Mouse (Mus musculus): Measurements from ENCODE around the gene Amotl2. TPM values are rescaled to one million over a fixed set of nuclear protein-coding genes. Genes with fewer than 3 reads are reported as not detected.
A peak's percentile ranks its signal among the peaks of the same experiment; 100 is the strongest.

Amotl2 gene
- polyA plus RNA-seq, 1 experiment from 2014 or later: 46.9 TPM

DNA sequence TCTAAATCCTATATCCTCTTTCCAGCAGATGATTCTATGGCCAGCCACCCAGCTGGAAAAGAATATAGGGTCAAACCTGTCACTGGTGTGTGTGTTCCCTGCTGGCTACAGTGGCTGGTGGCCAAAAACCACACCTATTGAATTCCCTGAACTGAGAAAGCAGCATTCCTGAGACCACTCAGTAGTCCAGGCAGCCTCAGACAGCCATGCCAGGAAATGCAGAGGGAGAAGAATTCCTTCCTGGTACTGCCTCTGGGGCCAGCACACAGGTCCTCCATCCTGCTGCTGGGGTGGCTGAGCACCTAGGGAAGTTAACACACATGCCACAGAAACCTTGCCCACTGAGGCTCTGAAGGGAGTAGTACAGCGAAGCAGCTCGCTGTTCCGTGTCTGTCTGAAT is 50.3 kb downstream of the Amotl2 start:
- Histone ChIP-seq H3K4me3 (no peak overlapping the region), H3K27me3 (no peaks in the 10 kb centered on the region), H3K36me3 (ENCODE audit: poor library complexity, severe bottlenecking) (no peaks in the 10 kb centered on the region), H3K9me3 (replicated peaks) (no peaks in the 10 kb centered on the region), H3K27ac (no peak overlapping the region), H3K4me1 (peaks cover 17% of the 10 kb centered on the region), H3K4me2 (no peak overlapping the region), H3K9ac (no peak overlapping the region)
- WGBS: 83% methylated on average over 3 of the region's 3 CpGs
- ATAC-seq: no peak

DNA sequence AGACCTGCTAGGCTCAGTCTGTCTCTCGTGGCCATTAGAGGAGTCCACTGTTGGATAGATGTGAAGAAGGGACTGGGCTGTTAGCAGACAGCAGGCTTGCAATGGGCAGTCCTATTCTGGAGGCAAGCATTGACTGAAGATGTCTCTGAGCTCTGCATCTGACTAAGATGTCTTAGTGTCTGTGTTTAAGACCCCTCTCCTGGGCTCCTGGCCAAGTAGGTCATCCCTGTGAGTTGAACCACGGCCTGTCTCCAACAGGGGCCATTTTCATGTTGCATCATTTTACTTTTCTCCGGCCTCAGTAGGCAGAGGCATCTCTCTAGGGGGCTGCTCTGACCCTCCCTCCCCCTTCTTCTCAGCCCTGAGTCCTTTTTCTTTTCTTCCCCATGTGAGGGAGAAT is 52.8 kb downstream of the Amotl2 start:
- Histone ChIP-seq H3K4me2 (no peak overlapping the region), H3K9ac (no peak overlapping the region), H3K4me3 (no peak overlapping the region), H3K4me1 (peaks cover 17% of the 10 kb centered on the region), H3K9me3 (replicated peaks) (no peaks in the 10 kb centered on the region), H3K36me3 (ENCODE audit: poor library complexity, severe bottlenecking) (no peaks in the 10 kb centered on the region), H3K27me3 (no peaks in the 10 kb centered on the region), H3K27ac (no peak overlapping the region)
- 66% methylated on average over 3 of the region's 3 CpGs for WGBS
- ATAC-seq: no peak

DNA sequence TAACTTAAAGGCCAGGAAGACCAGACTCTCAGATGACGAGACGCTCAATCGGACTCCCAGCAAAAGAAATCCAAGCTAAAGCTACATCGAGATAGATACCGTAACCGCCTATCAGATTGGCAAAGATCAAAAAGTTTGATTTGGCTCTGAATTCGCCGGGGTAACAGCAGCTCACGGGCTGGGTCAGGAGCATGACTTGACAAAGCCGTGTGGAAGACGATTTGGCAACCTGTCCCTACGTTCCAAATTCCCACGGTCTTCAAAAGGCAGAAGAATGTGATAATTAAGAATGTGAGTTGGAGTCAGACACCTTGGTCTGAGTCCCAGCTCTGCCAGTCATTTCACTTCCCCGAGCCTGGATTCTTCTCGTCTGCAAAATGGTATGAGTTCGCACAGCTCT is 53.7 kb downstream of the Amotl2 start:
- ATAC-seq: no peak
- no peak overlapping the region for H3K27ac ChIP-seq
- H3K4me3 ChIP-seq: no peak overlapping the region
- 64% methylated on average over 16 of the region's 16 CpGs for WGBS
- H3K9me3 ChIP-seq (replicated peaks): no peaks in the 10 kb centered on the region
- H3K4me1 ChIP-seq: peaks cover 17% of the 10 kb centered on the region
- no peaks in the 10 kb centered on the region for H3K27me3 ChIP-seq
- no peak overlapping the region for H3K4me2 ChIP-seq
- no peak overlapping the region for H3K9ac ChIP-seq
- H3K36me3 ChIP-seq (ENCODE audit: poor library complexity, severe bottlenecking): no peaks in the 10 kb centered on the region

DNA sequence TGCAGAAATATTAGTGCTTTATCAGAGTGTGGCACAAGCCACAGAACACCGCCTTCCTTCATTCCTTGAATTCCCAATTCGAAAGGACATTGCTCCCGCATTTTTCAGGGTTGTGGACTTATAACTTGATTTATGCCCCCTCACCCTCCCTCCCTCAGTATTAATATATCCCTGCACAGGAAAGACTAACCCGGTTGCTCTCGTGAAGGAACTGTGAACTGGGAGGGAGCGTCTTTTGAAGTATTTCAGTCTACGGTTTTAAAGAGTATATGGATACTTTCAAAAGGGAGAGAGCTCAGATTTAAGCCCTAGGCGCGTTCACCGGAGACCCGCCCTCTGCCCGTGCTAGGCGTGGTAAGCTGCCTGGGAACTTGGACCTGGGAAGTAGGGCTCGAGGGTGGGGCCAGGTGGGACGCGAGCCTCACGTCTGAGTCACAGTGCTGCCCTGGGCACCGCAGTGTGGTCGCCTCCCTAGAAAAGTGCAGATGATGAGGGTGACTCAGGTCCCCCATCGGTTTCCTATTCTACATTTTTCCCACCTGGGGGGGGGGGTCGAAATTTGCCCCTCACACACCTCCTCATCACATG is 54.9 kb downstream of the Amotl2 start:
- Histone ChIP-seq H3K9me3 (replicated peaks) (no peaks in the 10 kb centered on the region), H3K4me1 (peaks cover 17% of the 10 kb centered on the region), H3K27me3 (no peaks in the 10 kb centered on the region), H3K4me2 (no peak overlapping the region), H3K36me3 (ENCODE audit: poor library complexity, severe bottlenecking) (no peaks in the 10 kb centered on the region), H3K9ac (no peak overlapping the region), H3K27ac (no peak overlapping the region), H3K4me3 (no peak overlapping the region)
- no peak for ATAC-seq
- WGBS: 57% methylated on average over 20 of the region's 21 CpGs

DNA sequence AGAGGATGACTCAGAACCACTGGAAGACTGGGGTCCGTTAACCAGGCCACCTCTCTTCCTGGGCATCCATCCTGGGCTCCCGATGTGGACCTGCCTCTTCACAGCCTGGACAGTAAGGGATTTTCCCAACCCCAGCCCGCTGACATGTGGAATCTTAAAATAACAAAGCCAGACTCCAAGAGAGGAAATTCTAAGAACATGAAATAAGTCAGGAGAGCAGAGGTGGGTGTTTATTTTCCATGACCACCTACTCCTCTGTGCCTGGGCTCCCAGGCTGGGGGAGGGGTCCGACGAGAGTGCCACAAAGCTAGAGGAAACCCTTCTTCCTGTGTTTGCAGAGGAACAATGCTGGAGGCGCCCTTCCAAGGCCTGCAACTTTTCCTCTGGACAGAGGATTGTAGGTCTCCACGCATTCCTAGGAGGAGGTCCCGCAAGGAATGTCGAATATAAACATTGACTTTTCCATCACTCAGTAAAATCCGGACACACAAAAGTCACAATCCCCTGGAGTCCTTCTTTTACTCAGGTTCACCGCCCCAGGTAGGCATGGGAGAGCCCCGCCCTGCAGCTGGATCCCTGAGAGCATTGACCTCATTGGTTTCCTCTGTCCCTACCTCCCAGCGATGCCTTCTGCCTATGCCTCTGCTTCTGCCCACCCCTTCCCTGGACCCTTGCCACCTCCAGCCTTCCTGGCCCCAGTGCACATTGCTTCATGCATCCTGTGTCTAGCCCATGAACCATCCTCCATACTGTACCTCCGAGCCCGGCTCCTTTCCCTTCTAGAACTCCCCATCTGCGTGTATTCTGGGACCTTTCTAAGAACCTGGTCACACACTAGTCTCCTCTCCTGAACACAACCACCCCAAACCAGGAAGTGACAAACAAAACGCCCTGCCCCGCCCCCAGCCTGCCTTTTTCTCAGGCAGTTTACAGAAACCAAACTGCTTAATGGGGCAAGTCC is 61.4 kb downstream of the Amotl2 start:
- H3K4me3 ChIP-seq: no peak overlapping the region
- H3K4me1 ChIP-seq: 0 out of 2 replicates have a peak, but pooled peaks cover under 1% of the 10 kb centered on the region
- WGBS: 70% methylated on average over 18 of the region's 18 CpGs
- H3K27me3 ChIP-seq: no peaks in the 10 kb centered on the region
- no peak overlapping the region for H3K27ac ChIP-seq
- ATAC-seq: no peak
- H3K9ac ChIP-seq: no peak overlapping the region
- no peaks in the 10 kb centered on the region for H3K9me3 ChIP-seq (replicated peaks)
- H3K4me2 ChIP-seq: no peak overlapping the region
- no peaks in the 10 kb centered on the region for H3K36me3 ChIP-seq (ENCODE audit: poor library complexity, severe bottlenecking)

DNA sequence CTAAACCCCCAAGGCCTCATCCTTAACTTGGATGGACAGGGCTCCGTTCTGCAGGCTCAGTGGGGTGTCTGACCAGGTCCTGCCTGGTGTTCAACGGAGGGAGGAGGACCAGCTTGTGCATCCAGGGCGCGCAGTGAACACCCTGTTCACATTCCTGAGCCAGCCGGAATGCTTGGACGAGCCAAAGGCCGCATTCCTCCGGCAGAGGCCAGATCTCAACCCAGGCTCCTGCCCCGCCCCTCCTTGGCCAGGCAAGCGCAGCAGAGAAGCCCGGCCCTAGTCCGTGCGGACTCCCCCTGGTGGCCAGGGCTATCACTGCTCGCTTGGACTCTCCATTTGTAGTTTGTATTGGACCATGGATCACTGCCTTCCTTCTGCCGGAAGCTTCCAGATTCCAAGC is 63.0 kb downstream of the Amotl2 start:
- H3K9me3 ChIP-seq (replicated peaks): no peaks in the 10 kb centered on the region
- H3K4me3 ChIP-seq: no peak overlapping the region
- peak; percentile 50; the same call in 1 of the 2 replicates for ATAC-seq
- H3K27me3 ChIP-seq: no peaks in the 10 kb centered on the region
- no peaks in the 10 kb centered on the region for H3K36me3 ChIP-seq (ENCODE audit: poor library complexity, severe bottlenecking)
- no peak overlapping the region for H3K4me2 ChIP-seq
- H3K4me1 ChIP-seq: 0 out of 2 replicates have a peak, but pooled peaks cover 4% of the 10 kb centered on the region
- no peak overlapping the region for H3K9ac ChIP-seq
- 7% methylated on average over 15 of the region's 15 CpGs for WGBS
- no peak overlapping the region for H3K27ac ChIP-seq

Other genes with a start within 250 kb of the Amotl2 start
- gene Ky, start 210.9 kb upstream of the Amotl2 start, polyA plus RNA-seq (2015; fragmentation: Nextera tagmentation; extraction: Ambion mirVana): 0.13 and 0.18 TPM in 2 replicates
- 191 and 222 TPM in 2 replicates for gene Anapc13, start 90.4 kb upstream of the Amotl2 start, polyA plus RNA-seq (2015; fragmentation: Nextera tagmentation; extraction: Ambion mirVana)
- 55.4 and 57.9 TPM in 2 replicates for gene Cep63, start 90.1 kb upstream of the Amotl2 start, polyA plus RNA-seq (2015; fragmentation: Nextera tagmentation; extraction: Ambion mirVana)
- gene Ryk, start 118.2 kb downstream of the Amotl2 start, polyA plus RNA-seq (2015; fragmentation: Nextera tagmentation; extraction: Ambion mirVana): 12.8 and 14.1 TPM in 2 replicates